Mouse (Mus musculus): ENCODE data around the gene Gpx3.

DNA sequence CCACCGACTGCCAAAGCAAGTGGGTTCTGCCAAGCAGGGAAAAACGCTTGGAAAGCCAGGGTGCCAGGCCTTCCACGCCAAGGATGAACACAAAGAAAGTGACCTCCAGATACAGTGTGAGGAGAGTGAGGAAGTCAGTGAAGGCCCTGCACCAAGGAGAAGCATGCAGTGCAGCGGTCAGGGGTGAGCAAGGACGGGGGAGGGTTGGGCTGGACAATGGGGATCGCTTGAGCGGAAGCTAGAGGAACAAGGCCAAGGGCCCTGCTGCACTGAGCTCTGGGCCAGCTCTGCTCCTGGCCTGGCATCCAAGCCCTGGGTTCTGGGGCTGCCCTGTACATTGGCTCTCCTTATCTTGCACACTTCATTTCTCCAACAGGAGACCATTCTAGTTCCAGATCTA lies 37.8 kb downstream of the Gpx3 start:
- no peak for TF ChIP-seq CTCF (IDR thresholded peaks at IDR 0.05)
- TF ChIP-seq EP300 (IDR thresholded peaks at IDR 0.05), result no peak
